Comparison of ENCODE assay signal across 8 mouse cellular contexts in the genomic region with DNA sequence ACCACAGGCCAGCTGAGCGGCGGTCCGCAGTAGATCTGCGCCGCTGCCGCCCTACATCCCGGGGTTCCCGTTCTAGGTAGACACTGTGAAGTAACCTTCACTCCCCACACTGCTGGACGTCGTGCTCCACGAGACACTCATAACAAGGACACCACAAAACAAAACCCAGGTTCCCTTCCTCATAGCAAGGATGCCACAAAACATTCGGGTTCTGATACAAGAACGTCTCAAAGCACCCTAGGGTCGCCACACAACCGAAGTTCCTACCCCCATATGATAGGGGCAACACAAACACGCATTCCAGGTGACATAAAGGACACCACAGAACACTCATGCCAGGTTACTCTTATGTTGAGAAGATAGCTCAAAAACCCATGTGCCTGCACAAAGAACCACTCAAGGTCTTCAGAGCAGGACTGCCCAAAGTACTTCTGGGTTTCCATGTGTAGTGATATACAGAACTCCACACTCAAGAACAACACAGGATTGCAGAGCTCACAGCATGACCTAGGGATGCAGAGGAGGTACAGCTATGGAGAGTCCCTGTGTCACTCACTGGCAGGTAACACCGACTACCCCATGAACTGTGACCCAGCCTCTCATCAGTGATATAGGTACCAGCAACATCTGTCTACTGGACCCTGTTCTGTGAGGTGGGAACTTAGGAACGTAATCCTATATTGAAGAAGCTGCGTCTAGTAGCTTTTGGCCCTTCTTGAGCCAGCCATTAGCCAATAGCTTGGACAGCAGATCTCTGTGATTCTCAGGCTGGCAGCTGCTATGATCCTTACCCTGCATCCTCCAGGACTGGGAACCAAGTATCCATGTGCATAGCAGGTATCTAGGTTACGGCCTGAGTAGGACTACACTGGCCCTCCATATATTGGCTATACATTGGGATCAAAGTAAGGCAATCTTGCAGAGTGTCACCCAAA. TPM values are rescaled to one million over a fixed set of nuclear protein-coding genes. Genes with fewer than 3 reads are reported as not detected.
DNase-seq lines count a peak whose midpoint lies in the region; ATAC-seq and TF ChIP-seq lines count a peak whose summit lies in the region.

No protein-coding gene starts in this region.

- no peak for ATAC-seq in kidney, embryonic 15.5 days (replicated peaks; ENCODE audit: low FRiP score)
- ATAC-seq in hindbrain, embryonic 13.5 days (ENCODE audit: low FRiP score) = no peak
- ATAC-seq in midbrain, embryonic 15.5 days (replicated peaks) = no peak
- ATAC-seq in activated CD4-positive, CD25-positive, alpha-beta regulatory T cell, adult 4 months = no peak

- whole genome bisulfite sequencing in kidney, embryonic 15.5 days = 33% methylated on average over 20 of the region's 20 CpGs
- WGBS in hindbrain, embryonic 13.5 days = 33% methylated on average over 20 of the region's 20 CpGs
- WGBS in midbrain, embryonic 15.5 days = 34% methylated on average over 20 of the region's 20 CpGs

- no peak for TF ChIP-seq CTCF in bone marrow macrophage, adult 2 months (IDR thresholded peaks at IDR 0.05; ENCODE audit: low read depth, low read length)

- TF ChIP-seq POLR2A in bone marrow macrophage, adult 2 months (IDR thresholded peaks at IDR 0.05; ENCODE audit: borderline replicate concordance, low read depth, low read length) = 0 out of 2 replicates have a peak, but pooled peaks have one; percentile 44

- H3K9ac ChIP-seq in kidney, embryonic 15.5 days = peak overlapping the region; percentile 81
- peak overlapping the region; percentile 84 for H3K9ac ChIP-seq in hindbrain, embryonic 13.5 days
- H3K9ac ChIP-seq in midbrain, embryonic 15.5 days = peak overlapping the region; percentile 73

- peaks cover 39% of the 10 kb centered on the region for H3K4me1 ChIP-seq in kidney, embryonic 15.5 days
- H3K4me1 ChIP-seq in bone marrow macrophage, adult 2 months (ENCODE audit: control insufficient read depth, insufficient read depth, low read length) = peaks cover 17% of the 10 kb centered on the region
- peaks cover 37% of the 10 kb centered on the region for H3K4me1 ChIP-seq in hindbrain, embryonic 13.5 days (replicated peaks)
- H3K4me1 ChIP-seq in midbrain, embryonic 15.5 days = peaks cover 29% of the 10 kb centered on the region

- no peak for DNase-seq in kidney, postnatal 36 days
- DNase-seq in right cerebral cortex, postnatal 10 days (ENCODE audit: low spot score in 2 of 2) = no peak
- DNase-seq in gastrocnemius, postnatal 25 days = no peak

- H3K4me2 ChIP-seq in kidney, embryonic 15.5 days = peak overlapping the region; percentile 87
- peak overlapping the region; percentile 61 for H3K4me2 ChIP-seq in hindbrain, embryonic 13.5 days
- H3K4me2 ChIP-seq in midbrain, embryonic 15.5 days = peak overlapping the region; percentile 63

- H3K27me3 ChIP-seq in kidney, embryonic 15.5 days = no peaks in the 10 kb centered on the region
- 0 out of 2 replicates have a peak, but pooled peaks cover 3% of the 10 kb centered on the region for H3K27me3 ChIP-seq in hindbrain, embryonic 13.5 days
- no peaks in the 10 kb centered on the region for H3K27me3 ChIP-seq in midbrain, embryonic 15.5 days (replicated peaks)

- no peaks in the 10 kb centered on the region for H3K9me3 ChIP-seq in kidney, embryonic 15.5 days (replicated peaks)
- no peaks in the 10 kb centered on the region for H3K9me3 ChIP-seq in hindbrain, embryonic 13.5 days
- no peaks in the 10 kb centered on the region for H3K9me3 ChIP-seq in midbrain, embryonic 15.5 days

- H3K27ac ChIP-seq in kidney, embryonic 15.5 days = peak overlapping the region; percentile 98
- H3K27ac ChIP-seq in bone marrow macrophage, adult 2 months (ENCODE audit: insufficient read depth, low read depth, low read length) = peak overlapping the region; percentile 91
- H3K27ac ChIP-seq in hindbrain, embryonic 13.5 days = peak overlapping the region; percentile 95
- H3K27ac ChIP-seq in midbrain, embryonic 15.5 days = peak overlapping the region; percentile 94

- peak overlapping the region; percentile 83 for H3K4me3 ChIP-seq in kidney, embryonic 15.5 days (replicated peaks)
- H3K4me3 ChIP-seq in bone marrow macrophage, adult 2 months (ENCODE audit: insufficient read depth, low read length) = peak overlapping the region; percentile 59
- peak overlapping the region; percentile 93 for H3K4me3 ChIP-seq in hindbrain, embryonic 13.5 days
- peak overlapping the region; percentile 85 for H3K4me3 ChIP-seq in midbrain, embryonic 15.5 days

- no peaks in the 10 kb centered on the region for H3K36me3 ChIP-seq in kidney, embryonic 15.5 days
- H3K36me3 ChIP-seq in hindbrain, embryonic 13.5 days = no peaks in the 10 kb centered on the region
- H3K36me3 ChIP-seq in midbrain, embryonic 15.5 days (replicated peaks) = no peaks in the 10 kb centered on the region

RNA-seq across cellular contexts. Expression of a gene that starts 1.5 kb away (rescaled TPM):
- polyA plus RNA-seq in kidney, embryonic 15.5 days (2015; fragmentation: Nextera tagmentation; extraction: Ambion mirVana) = 14.7 and 16.9 TPM in 2 replicates
- 61.1 and 63.9 TPM in 2 replicates for polyA plus RNA-seq in bone marrow macrophage, adult 2 months (2012; ENCODE audit: insufficient read depth, insufficient read length, missing spikeins)
- 10.3 and 10.4 TPM in 2 replicates for polyA plus RNA-seq in hindbrain, embryonic 13.5 days (2015; fragmentation: Nextera tagmentation; extraction: Ambion mirVana)
- 10.1 and 10.8 TPM in 2 replicates for polyA plus RNA-seq in midbrain, embryonic 15.5 days (2015; fragmentation: Nextera tagmentation; extraction: Ambion mirVana)
- 10 to 100 TPM; 24.7 to 25.0 TPM for polyA plus RNA-seq in activated CD4-positive, CD25-positive, alpha-beta regulatory T cell, adult 4 months (2017; shearing (Covaris generic))
- total RNA-seq in gastrocnemius, postnatal 25 days (2021) = 10 to 100 TPM; 31.3 to 34.7 TPM

RNA-seq across cellular contexts. Expression of a gene that starts 25.7 kb away (rescaled TPM):
- 66.2 and 68.8 TPM in 2 replicates for polyA plus RNA-seq in kidney, embryonic 15.5 days (2015; fragmentation: Nextera tagmentation; extraction: Ambion mirVana)
- polyA plus RNA-seq in bone marrow macrophage, adult 2 months (2012; ENCODE audit: insufficient read depth, insufficient read length, missing spikeins) = 27.9 and 28.1 TPM in 2 replicates
- polyA plus RNA-seq in hindbrain, embryonic 13.5 days (2015; fragmentation: Nextera tagmentation; extraction: Ambion mirVana) = 78.8 and 84.8 TPM in 2 replicates
- 78.5 and 87.4 TPM in 2 replicates for polyA plus RNA-seq in midbrain, embryonic 15.5 days (2015; fragmentation: Nextera tagmentation; extraction: Ambion mirVana)
- 10 to 100 TPM; 45.1 to 54.9 TPM for polyA plus RNA-seq in activated CD4-positive, CD25-positive, alpha-beta regulatory T cell, adult 4 months (2017; shearing (Covaris generic))
- 1 to 10 TPM; 5.3 to 8.2 TPM for total RNA-seq in gastrocnemius, postnatal 25 days (2021)
